Mouse (Mus musculus) mesoderm, embryonic 11.5 days (tissue): ENCODE measurements at regions not wholly inside any gene's neighbourhood (a gene's known extent, or its start where the extent isn't known, plus 50 kb on each side); places are given as distances from the start of the nearest gene placed in this dataset.

Source experiments
- DNase-seq: peaks from one replicate; pipeline ENCODE4 v3.0.0-alpha.2; 2012; ENCODE audit warnings: low read depth, low spot score

GRCm38 (mm10) chr7:130036235-130036634 lies 444.6 kb downstream of the Wdr11 start:
- DNase-seq: no peak

GRCm38 (mm10) chr7:130036845-130037572 lies 445.3 kb downstream of the Wdr11 start:
- DNase-seq: no peak

- DNase-seq: no peak
Measured at GRCm38 (mm10) chr7:130037573-130037925, 445.9 kb downstream of the Wdr11 start.

- DNase-seq: no peak
Measured at GRCm38 (mm10) chr7:130040596-130040995, 448.9 kb downstream of the Wdr11 start.

GRCm38 (mm10) chr7:130041402-130041965 lies 449.8 kb downstream of the Wdr11 start:
- no peak for DNase-seq

GRCm38 (mm10) chr7:130042296-130042910 lies 450.7 kb downstream of the Wdr11 start:
- no peak for DNase-seq

GRCm38 (mm10) chr7:130043397-130044234 lies 452.0 kb downstream of the Wdr11 start:
- DNase-seq: no peak

- no peak for DNase-seq
Measured at GRCm38 (mm10) chr7:130044235-130044553, 452.5 kb downstream of the Wdr11 start.

GRCm38 (mm10) chr7:130044581-130044980 lies 452.9 kb downstream of the Wdr11 start:
- DNase-seq: no peak

- DNase-seq: no peak
Measured at GRCm38 (mm10) chr7:130046086-130046485, 454.4 kb downstream of the Wdr11 start.

GRCm38 (mm10) chr7:130047293-130048034 lies 455.8 kb downstream of the Wdr11 start:
- no peak for DNase-seq

- peak; percentile 32 for DNase-seq
Measured at GRCm38 (mm10) chr7:130048106-130048772, 456.6 kb downstream of the Wdr11 start.

- no peak for DNase-seq
Measured at GRCm38 (mm10) chr7:130049461-130049860, 457.8 kb downstream of the Wdr11 start.

GRCm38 (mm10) chr7:130050120-130050519 lies 458.5 kb downstream of the Wdr11 start:
- DNase-seq: no peak

- no peak for DNase-seq
Measured at GRCm38 (mm10) chr7:130052376-130052775, 460.7 kb downstream of the Wdr11 start.

GRCm38 (mm10) chr7:130057708-130058107 lies 462.5 kb downstream of the Ate1 start:
- no peak for DNase-seq

- DNase-seq: no peak
Measured at GRCm38 (mm10) chr7:130058267-130058666, 461.9 kb downstream of the Ate1 start.

GRCm38 (mm10) chr7:130059684-130060607 lies 460.2 kb downstream of the Ate1 start:
- no peak for DNase-seq

- peak; percentile 57 for DNase-seq
Measured at GRCm38 (mm10) chr7:130064500-130064899, 455.7 kb downstream of the Ate1 start.

- no peak for DNase-seq
Measured at GRCm38 (mm10) chr7:130068316-130068715, 451.9 kb downstream of the Ate1 start.
